ENCODE assay signal across 8 mouse cellular contexts in the genomic region with DNA sequence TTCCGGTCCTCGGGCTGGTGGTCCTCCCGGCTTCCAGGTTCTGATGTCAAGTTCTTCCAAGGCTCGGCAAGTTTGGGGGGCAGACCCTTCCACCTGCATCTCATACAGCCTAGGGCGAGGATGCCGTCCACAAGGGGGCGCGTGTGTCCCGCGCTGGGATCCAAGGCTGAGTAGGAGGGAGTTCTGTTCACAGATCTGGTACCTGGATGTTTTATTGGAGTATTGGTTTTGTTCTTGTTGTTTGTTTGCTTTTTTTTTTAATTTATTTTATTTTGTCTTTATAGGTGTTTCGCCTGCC. TPM values are rescaled to one million over a fixed set of nuclear protein-coding genes. Genes with fewer than 3 reads are reported as not detected.
DNase-seq lines count a peak whose midpoint lies in the region; ATAC-seq and TF ChIP-seq lines count a peak whose summit lies in the region.

No protein-coding gene starts in this region.

- peak overlapping the region; percentile 67 for H3K4me3 ChIP-seq in E14TG2a.4 (replicated peaks; ENCODE audit: low read length)
- peak overlapping the region; percentile 5; the same call in 1 of the 2 replicates for H3K4me3 ChIP-seq in forebrain, embryonic 14.5 days (ENCODE audit: low read depth, low read length)
- peak overlapping the region; percentile 8 for H3K4me3 ChIP-seq in neural tube, embryonic 15.5 days (replicated peaks)

- H3K27ac ChIP-seq in forebrain, embryonic 14.5 days (ENCODE audit: low read depth, low read length), result no peak overlapping the region
- no peak overlapping the region for H3K27ac ChIP-seq in neural tube, embryonic 15.5 days (replicated peaks)

- peak overlapping the region; percentile 39 for H3K4me2 ChIP-seq in forebrain, embryonic 14.5 days (ENCODE audit: low read length)
- H3K4me2 ChIP-seq in neural tube, embryonic 15.5 days, result peak overlapping the region; percentile 52

- under 1% methylated on average over 11 of the region's 11 CpGs for WGBS in forebrain, embryonic 14.5 days
- WGBS in neural tube, embryonic 15.5 days, result 1% methylated on average over 11 of the region's 11 CpGs

- ATAC-seq in forebrain, embryonic 14.5 days, result peak; percentile 86
- ATAC-seq in neural tube, embryonic 15.5 days (ENCODE audit: low FRiP score), result peak; percentile 88

- no peaks in the 10 kb centered on the region for H3K9me3 ChIP-seq in E14TG2a.4 (ENCODE audit: low read length)
- no peaks in the 10 kb centered on the region for H3K9me3 ChIP-seq in forebrain, embryonic 14.5 days (replicated peaks; ENCODE audit: control insufficient read depth, low read length)
- H3K9me3 ChIP-seq in neural tube, embryonic 15.5 days (replicated peaks), result no peaks in the 10 kb centered on the region

- H3K27me3 ChIP-seq in E14TG2a.4 (ENCODE audit: insufficient read depth, low read length), result peaks cover 23% of the 10 kb centered on the region
- H3K27me3 ChIP-seq in forebrain, embryonic 14.5 days (replicated peaks; ENCODE audit: control insufficient read depth, insufficient read depth, low read length), result peaks cover 4% of the 10 kb centered on the region; the same call in 1 of the 2 replicates
- 0 out of 2 replicates have a peak, but pooled peaks cover 4% of the 10 kb centered on the region for H3K27me3 ChIP-seq in neural tube, embryonic 15.5 days (replicated peaks)

- DNase-seq in c-Kit-positive CD71-positive TER-119-positive erythroid progenitor cells, embryonic 14.5 days (ENCODE audit: low spot score), result peak; percentile 65
- peak; percentile 79 for DNase-seq in forebrain, embryonic 14.5 days (ENCODE audit: low spot score)
- peak; percentile 90 to 92 for DNase-seq in heart, postnatal 14 days
- peak; percentile 90 for DNase-seq in layer of hippocampus, adult 11-12 months (ENCODE audit: low spot score)
- peak; percentile 79 to 81 for DNase-seq in lung, adult 18-20 months
- peak; percentile 66 for DNase-seq in testis, postnatal 14 days (ENCODE audit: low spot score)

- TF ChIP-seq CTCF in E14TG2a.4 (conservative IDR thresholded peaks at IDR 0.05; ENCODE audit: low read length), result peak; percentile 76

- H3K4me1 ChIP-seq in E14TG2a.4 (replicated peaks; ENCODE audit: low read depth, low read length), result peaks cover 43% of the 10 kb centered on the region
- peaks cover 3% of the 10 kb centered on the region for H3K4me1 ChIP-seq in forebrain, embryonic 14.5 days (ENCODE audit: control insufficient read depth, insufficient read depth, low read length)
- H3K4me1 ChIP-seq in neural tube, embryonic 15.5 days, result peaks cover 11% of the 10 kb centered on the region

- no peak overlapping the region for H3K9ac ChIP-seq in forebrain, embryonic 14.5 days (ENCODE audit: low read length)
- H3K9ac ChIP-seq in neural tube, embryonic 15.5 days (replicated peaks), result no peak overlapping the region

- intact Hi-C loops in heart, postnatal 14 days (cut with DNase I), result loop anchor here (1.0 to 5.0 kb wide), 3 partner anchors 34 to 236 kb away; no protein-coding TSS in a partner anchor

- H3K36me3 ChIP-seq in E14TG2a.4 (ENCODE audit: insufficient read depth, low read length), result no peaks in the 10 kb centered on the region
- 0 out of 2 replicates have a peak, but pooled peaks cover 4% of the 10 kb centered on the region for H3K36me3 ChIP-seq in forebrain, embryonic 14.5 days (ENCODE audit: control insufficient read depth, insufficient read depth, low read length)
- no peaks in the 10 kb centered on the region for H3K36me3 ChIP-seq in neural tube, embryonic 15.5 days

RNA-seq across cellular contexts. Expression of a gene that starts 8.6 kb away (rescaled TPM):
- polyA plus RNA-seq in forebrain, embryonic 14.5 days (2014; fragmentation: Nextera tagmentation; extraction: Ambion mirVana), result 6.7 and 7.7 TPM in 2 replicates
- under 1 TPM; 0.36 to 0.44 TPM for total RNA-seq in heart, postnatal 14 days (2021)
- polyA plus RNA-seq in neural tube, embryonic 15.5 days (2015; fragmentation: Nextera tagmentation; extraction: Ambion mirVana), result 7.7 and 8.5 TPM in 2 replicates

RNA-seq across cellular contexts. Expression of a gene that starts 9.0 kb away (rescaled TPM):
- 229 and 249 TPM in 2 replicates for polyA plus RNA-seq in forebrain, embryonic 14.5 days (2014; fragmentation: Nextera tagmentation; extraction: Ambion mirVana)
- 1 to 10 TPM; 3.3 to 3.9 TPM for total RNA-seq in heart, postnatal 14 days (2021)
- 309 and 350 TPM in 2 replicates for polyA plus RNA-seq in neural tube, embryonic 15.5 days (2015; fragmentation: Nextera tagmentation; extraction: Ambion mirVana)

RNA-seq across cellular contexts. Expression of a gene that starts 18.3 kb away (rescaled TPM):
- polyA plus RNA-seq in forebrain, embryonic 14.5 days (2014; fragmentation: Nextera tagmentation; extraction: Ambion mirVana), result 3.6 and 4.1 TPM in 2 replicates
- 1 to 10 TPM; 2.0 TPM for total RNA-seq in heart, postnatal 14 days (2021)
- polyA plus RNA-seq in neural tube, embryonic 15.5 days (2015; fragmentation: Nextera tagmentation; extraction: Ambion mirVana), result 5.6 and 7.7 TPM in 2 replicates

RNA-seq across cellular contexts. Expression of a gene that starts 36.9 kb away (rescaled TPM):
- 25.7 and 27.2 TPM in 2 replicates for polyA plus RNA-seq in forebrain, embryonic 14.5 days (2014; fragmentation: Nextera tagmentation; extraction: Ambion mirVana)
- total RNA-seq in heart, postnatal 14 days (2021), result 10 to 100 TPM; 69.3 to 73.8 TPM
- polyA plus RNA-seq in neural tube, embryonic 15.5 days (2015; fragmentation: Nextera tagmentation; extraction: Ambion mirVana), result 42.7 and 43.7 TPM in 2 replicates

RNA-seq across cellular contexts. Expression of a gene that starts 37.7 kb away (rescaled TPM):
- polyA plus RNA-seq in forebrain, embryonic 14.5 days (2014; fragmentation: Nextera tagmentation; extraction: Ambion mirVana), result 1.9 and 2.0 TPM in 2 replicates
- under 1 TPM; 0.22 to 0.29 TPM for total RNA-seq in heart, postnatal 14 days (2021)
- 1.6 and 10.2 TPM in 2 replicates for polyA plus RNA-seq in neural tube, embryonic 15.5 days (2015; fragmentation: Nextera tagmentation; extraction: Ambion mirVana)

Comparison
In these comparisons a context has a peak if more than half of its experiments do, and no peak if none do; other contexts are left out.
1. H3K4me3 ChIP-seq: peak in every context shown above with its lines; median percentile 67 in E14TG2a.4; 8 in neural tube, embryonic 15.5 days; 5 in forebrain, embryonic 14.5 days.